Mouse (Mus musculus) heart, embryonic 11.5 days (tissue): ENCODE measurements at regions not wholly inside any gene's neighbourhood (a gene's known extent, or its start where the extent isn't known, plus 50 kb on each side); places are given as distances from the start of the nearest gene placed in this dataset.

Experiments
- ATAC-seq: fragments of 200-750 bp; cut with Nextera tagmentation; replicated peaks from 2 replicates; pipeline ENCODE4 v1.8.0; 2017; ENCODE audit warnings: moderate library complexity; ENCODE audit not compliant: insufficient number of reproducible peaks, low FRiP score, low TSS enrichment
- H3K27ac ChIP-seq: fragments of 300-500 bp; sonication (generic); 2 replicates; pipeline ENCODE4 v1.5.1; 2014; ENCODE audit warnings: mild to moderate bottlenecking, low read depth, low read length
- H3K27me3 ChIP-seq: fragments of 300-500 bp; sonication (generic); 2 replicates; pipeline ENCODE4 v1.6.1; 2014; ENCODE audit warnings: mild to moderate bottlenecking, low read length, mixed read lengths; ENCODE audit not compliant: control insufficient read depth, insufficient read depth
- H3K36me3 ChIP-seq: fragments of 300-500 bp; sonication (generic); 2 replicates; pipeline ENCODE4 v1.6.1; 2014; ENCODE audit warnings: mild to moderate bottlenecking, low read length, moderate library complexity, mixed read lengths; ENCODE audit not compliant: control insufficient read depth, insufficient read depth
- H3K4me1 ChIP-seq: fragments of 300-500 bp; sonication (generic); 2 replicates; pipeline ENCODE4 v1.6.1; 2014; ENCODE audit warnings: low read length; ENCODE audit not compliant: control insufficient read depth, insufficient read depth
- H3K4me2 ChIP-seq: fragments of 300-500 bp; sonication (generic); 2 replicates; pipeline ENCODE4 v1.6.1; 2014; ENCODE audit warnings: mild to moderate bottlenecking, moderate library complexity
- H3K4me3 ChIP-seq: fragments of 300-500 bp; sonication (generic); 2 replicates; pipeline ENCODE4 v1.5.1; 2014; ENCODE audit warnings: low read depth, low read length
- H3K9ac ChIP-seq: fragments of 300-500 bp; sonication (generic); 2 replicates; pipeline ENCODE4 v1.6.1; 2014; ENCODE audit warnings: mild to moderate bottlenecking, low read depth, low read length, moderate library complexity
- H3K9me3 ChIP-seq: fragments of 300-500 bp; sonication (generic); replicated peaks from 2 replicates; pipeline ENCODE4 v1.6.1; 2016; ENCODE audit warnings: low read length; ENCODE audit not compliant: control insufficient read depth
- WGBS: fragments of 180-500 bp; shearing (Covaris S2); extraction: QIAGEN DNeasy Blood & Tissue Kit; methylation state at CpG from one replicate; pipeline ENCODE4 v1.1.7; 2014; ENCODE audit not compliant: insufficient replicate concordance; 5-methylcytosine and 5-hydroxymethylcytosine counted together

DNA sequence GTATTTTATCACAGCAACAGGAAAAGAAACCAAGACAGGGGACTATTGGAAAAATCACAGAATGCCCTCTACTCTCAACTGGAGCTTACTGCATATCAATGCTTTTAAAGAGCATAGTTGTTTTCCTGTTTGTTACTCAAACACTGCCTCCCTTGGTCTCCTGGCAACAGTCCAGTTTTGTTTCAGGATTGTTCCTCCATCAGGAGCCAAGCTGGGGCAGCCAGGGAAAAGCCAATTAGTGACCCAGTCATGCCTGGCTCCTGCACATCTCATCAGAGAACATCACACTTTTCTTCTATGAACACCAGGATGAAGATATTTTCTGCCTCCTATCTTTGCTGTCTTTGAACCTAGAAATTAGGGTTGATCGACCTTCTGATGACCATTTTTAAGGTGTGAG is 113.6 kb upstream of the Wscd1 start:
- H3K27ac ChIP-seq: no peak overlapping the region
- H3K9me3 ChIP-seq: no peaks in the 10 kb centered on the region
- WGBS: 51% methylated on average over 1 of the region's 1 CpGs
- H3K4me2 ChIP-seq: no peak overlapping the region
- no peaks in the 10 kb centered on the region for H3K36me3 ChIP-seq
- no peaks in the 10 kb centered on the region for H3K4me1 ChIP-seq
- H3K9ac ChIP-seq: no peak overlapping the region
- H3K27me3 ChIP-seq: no peaks in the 10 kb centered on the region
- no peak for ATAC-seq
- no peak overlapping the region for H3K4me3 ChIP-seq

DNA sequence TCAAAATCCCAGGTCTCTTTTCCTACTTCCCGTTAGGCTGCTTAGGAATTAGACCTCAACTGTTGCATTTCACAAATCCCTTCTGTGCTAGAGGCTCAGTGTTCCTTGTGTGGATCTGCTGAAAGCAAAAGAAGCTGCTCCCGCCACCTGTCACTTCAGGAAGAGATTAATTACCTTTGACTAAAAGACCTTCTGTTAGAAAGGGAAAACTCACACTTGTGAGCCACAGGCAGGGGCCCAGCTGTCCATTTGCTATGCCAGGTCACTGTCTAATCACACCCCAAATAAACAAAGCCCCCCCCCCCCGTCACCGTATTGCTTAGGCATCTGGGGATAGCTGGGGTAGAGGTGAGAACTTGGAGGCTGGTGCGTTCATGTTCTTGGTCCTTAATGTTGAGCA is 112.9 kb upstream of the Wscd1 start:
- no peaks in the 10 kb centered on the region for H3K27me3 ChIP-seq
- no peak overlapping the region for H3K4me3 ChIP-seq
- no peaks in the 10 kb centered on the region for H3K36me3 ChIP-seq
- H3K9ac ChIP-seq: no peak overlapping the region
- H3K4me2 ChIP-seq: no peak overlapping the region
- H3K4me1 ChIP-seq: no peaks in the 10 kb centered on the region
- no peaks in the 10 kb centered on the region for H3K9me3 ChIP-seq
- H3K27ac ChIP-seq: no peak overlapping the region
- no peak for ATAC-seq
- 21% methylated on average over 5 of the region's 5 CpGs for WGBS

DNA sequence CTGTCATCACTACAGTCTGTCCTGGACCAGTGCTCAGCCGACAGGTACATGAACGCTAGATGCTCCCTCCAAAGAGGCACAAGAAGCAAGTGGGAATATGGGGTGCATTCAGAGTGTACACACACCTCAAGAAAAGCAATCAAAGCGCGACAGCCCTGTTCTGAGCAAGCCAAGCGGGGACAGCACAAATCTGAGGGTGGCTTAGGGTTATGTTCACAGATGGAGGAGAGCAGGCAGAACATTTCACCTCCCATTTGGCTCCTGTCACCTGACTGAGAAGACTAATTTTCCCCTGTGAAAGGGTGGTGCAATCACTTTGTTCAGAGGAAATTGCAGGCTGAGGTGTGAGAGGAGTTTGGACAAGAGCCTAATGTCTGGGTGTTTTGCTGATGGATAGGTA is 106.8 kb upstream of the Wscd1 start:
- no peak for ATAC-seq

DNA sequence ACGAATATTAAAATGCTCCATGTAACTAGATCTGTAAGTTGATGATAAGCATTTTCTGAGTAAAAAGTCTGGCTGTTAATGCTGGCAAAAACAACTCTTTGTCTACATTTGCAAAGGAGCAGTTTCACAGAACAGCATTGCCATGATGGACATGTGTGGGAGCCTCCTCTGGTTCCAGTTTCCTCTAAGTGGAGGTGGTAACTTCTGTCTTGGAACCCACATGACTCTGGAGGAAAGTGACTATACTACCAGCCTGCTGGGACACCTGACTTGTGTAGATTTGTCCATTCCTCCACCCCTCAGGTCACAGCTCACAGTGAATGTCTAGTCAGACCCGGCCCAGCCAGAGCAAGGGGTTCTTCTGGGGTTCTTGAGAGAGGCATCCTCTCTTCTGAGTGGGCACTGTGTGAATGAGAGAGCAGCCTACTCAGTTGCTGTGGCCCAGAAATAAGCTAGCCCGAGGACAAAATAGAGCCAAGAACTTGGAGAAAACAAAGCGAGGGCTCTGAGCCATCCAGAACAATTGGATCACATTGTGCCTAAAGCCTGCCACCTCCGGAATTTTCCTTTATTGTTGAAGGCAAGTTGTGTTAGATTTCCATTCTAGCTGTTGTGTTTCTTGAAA is 97.9 kb upstream of the Wscd1 start:
- Histone ChIP-seq H3K36me3 (no peaks in the 10 kb centered on the region), H3K4me1 (no peaks in the 10 kb centered on the region), H3K4me3 (no peak overlapping the region), H3K27ac (no peak overlapping the region), H3K9ac (no peak overlapping the region), H3K9me3 (no peaks in the 10 kb centered on the region), H3K4me2 (no peak overlapping the region), H3K27me3 (no peaks in the 10 kb centered on the region)
- ATAC-seq: no peak
- 76% methylated on average over 5 of the region's 5 CpGs for WGBS

More for the DNA sequence above, 106.8 kb upstream of the Wscd1 start:
- no peak overlapping the region for H3K27ac ChIP-seq
- no peaks in the 10 kb centered on the region for H3K4me1 ChIP-seq
- H3K9me3 ChIP-seq: no peaks in the 10 kb centered on the region
- H3K27me3 ChIP-seq: no peaks in the 10 kb centered on the region
- no peak overlapping the region for H3K4me3 ChIP-seq
- H3K36me3 ChIP-seq: no peaks in the 10 kb centered on the region
- no peak overlapping the region for H3K4me2 ChIP-seq
- 80% methylated on average over 5 of the region's 5 CpGs for WGBS
- no peak overlapping the region for H3K9ac ChIP-seq

DNA sequence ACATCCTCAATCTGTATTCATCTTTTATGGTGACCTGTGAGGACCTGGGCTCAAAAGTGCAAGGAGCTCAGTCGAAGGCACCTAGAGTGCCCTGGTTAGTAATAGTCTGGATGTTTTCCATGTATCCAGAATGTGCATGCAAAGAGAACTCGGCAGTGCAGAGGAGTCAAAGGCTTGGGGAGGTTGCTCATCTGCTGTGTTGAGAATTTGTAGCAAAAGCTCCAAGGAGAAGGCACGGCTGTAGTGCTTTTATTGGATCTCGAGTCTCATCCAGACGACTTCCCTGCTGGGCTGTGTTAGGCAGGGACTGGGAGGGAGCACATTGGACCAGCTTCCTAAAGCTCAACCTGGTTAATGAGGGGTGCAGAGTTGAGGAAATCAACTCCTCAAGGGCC is 97.3 kb upstream of the Wscd1 start:
- H3K4me3 ChIP-seq: no peak overlapping the region
- no peak overlapping the region for H3K4me2 ChIP-seq
- H3K27ac ChIP-seq: no peak overlapping the region
- no peak for ATAC-seq
- no peaks in the 10 kb centered on the region for H3K4me1 ChIP-seq
- no peaks in the 10 kb centered on the region for H3K27me3 ChIP-seq
- no peak overlapping the region for H3K9ac ChIP-seq
- H3K36me3 ChIP-seq: no peaks in the 10 kb centered on the region
- 62% methylated on average over 5 of the region's 5 CpGs for WGBS
- H3K9me3 ChIP-seq: no peaks in the 10 kb centered on the region

DNA sequence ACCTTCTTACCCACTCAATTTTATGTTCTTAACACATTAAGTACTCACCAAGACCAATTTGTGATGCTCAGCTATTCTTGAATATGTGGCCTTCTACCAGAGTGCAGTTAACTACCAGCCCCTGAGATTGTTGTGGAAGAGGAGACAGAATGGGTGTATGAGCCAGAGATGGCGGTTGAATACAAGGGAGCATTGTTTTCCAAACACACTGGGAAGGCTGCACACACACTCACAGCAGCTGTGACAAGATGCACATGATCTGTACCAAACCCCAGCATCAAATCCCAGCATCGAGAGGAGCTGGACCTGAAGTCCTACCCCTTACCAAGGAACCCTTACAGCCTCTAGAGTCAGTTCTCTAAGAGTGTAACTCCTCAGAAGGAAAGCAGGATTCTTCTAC is 91.4 kb upstream of the Wscd1 start:
- WGBS: 62% methylated on average over 2 of the region's 2 CpGs
- no peaks in the 10 kb centered on the region for H3K27me3 ChIP-seq
- H3K27ac ChIP-seq: no peak overlapping the region
- no peak overlapping the region for H3K4me2 ChIP-seq
- no peaks in the 10 kb centered on the region for H3K4me1 ChIP-seq
- H3K9ac ChIP-seq: no peak overlapping the region
- H3K9me3 ChIP-seq: no peaks in the 10 kb centered on the region
- H3K36me3 ChIP-seq: no peaks in the 10 kb centered on the region
- H3K4me3 ChIP-seq: no peak overlapping the region
- no peak for ATAC-seq

DNA sequence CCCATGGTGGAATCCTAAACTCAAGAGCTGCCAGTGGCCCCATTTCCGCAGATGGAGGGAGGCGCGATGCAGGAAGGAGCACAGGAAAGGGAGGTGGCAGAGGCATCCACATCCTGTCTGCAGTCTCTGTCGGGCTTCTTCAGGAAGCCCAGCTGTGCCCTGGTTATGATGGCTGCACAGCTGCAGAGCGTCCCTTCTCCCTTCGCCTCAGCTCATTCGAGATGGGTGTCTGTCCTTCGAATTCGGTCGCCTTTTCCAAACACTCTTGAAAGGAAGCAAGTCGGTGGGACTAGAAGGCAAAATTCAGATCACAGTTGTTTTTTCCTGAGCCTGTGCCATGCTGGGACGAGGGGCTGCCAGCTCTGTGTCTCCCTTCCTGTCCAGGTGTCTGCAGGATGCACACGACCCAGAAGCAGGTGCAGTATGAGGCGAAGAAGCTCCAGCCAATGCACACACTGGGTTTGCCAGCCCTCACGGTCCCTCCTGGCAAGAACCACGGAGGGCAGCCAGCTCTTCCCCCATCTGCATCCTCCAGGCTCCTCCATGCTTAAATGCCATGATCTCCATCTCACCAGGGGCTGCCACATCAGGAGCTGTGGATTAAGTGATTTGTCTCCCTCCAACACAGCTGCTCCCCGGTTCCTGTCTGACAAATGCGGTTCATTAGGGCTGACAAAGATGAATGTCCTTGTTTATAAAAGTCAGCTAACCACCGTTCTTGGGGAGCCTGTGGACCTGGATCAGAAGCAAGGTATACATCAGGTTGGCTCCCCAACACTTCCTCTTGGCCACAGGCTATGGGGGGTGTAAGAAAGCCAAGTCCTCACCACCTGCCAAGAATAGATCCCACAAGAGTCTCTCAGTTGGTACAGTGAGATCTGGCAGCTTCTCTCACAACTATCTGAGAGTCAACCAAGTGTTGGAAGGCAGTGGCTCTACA is 79.3 kb upstream of the Wscd1 start:
- no peaks in the 10 kb centered on the region for H3K9me3 ChIP-seq
- WGBS: 68% methylated on average over 19 of the region's 19 CpGs
- no peak for ATAC-seq

DNA sequence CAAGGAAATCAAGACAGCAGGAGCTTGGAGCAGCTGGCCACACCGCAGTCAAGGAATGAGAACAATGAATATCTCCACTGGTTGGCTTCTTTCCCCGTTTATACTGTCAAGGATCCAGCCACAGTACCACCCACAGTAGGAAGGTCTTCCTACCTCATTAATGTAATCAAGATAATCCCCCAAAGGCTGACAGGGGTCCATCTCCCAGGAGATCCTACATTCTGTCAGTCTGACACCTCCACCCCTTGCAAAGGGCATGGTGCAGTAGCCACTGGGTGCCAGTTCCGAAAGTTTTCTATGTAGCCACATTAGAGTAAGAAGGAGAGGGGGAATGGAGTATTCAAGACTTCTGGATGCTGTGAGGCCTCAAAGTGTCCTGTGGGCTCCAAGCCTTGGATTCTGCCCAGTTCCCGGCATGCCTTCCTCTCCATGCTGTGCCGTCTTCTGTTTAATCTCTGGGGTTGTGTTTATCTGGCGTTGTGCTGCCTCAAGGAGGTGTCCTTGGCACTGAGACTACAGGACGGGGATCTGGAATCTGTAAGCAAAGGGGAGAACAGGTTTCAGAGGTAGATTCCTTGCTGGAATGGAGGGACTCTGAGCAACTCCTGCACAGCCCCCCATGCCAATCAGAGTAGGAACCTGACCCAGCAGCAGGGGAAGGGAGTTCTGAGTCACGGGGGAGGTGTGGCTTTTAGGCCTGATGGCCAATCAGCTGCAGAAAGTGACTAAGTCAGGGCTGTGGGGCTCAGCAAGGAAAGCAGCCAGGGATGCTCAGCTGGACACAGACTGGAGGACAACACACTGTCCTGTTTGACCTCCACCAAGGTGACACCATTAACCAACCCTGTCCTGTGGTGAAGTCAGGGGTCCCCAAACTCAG is 77.3 kb upstream of the Wscd1 start:
- no peaks in the 10 kb centered on the region for H3K9me3 ChIP-seq
- H3K9ac ChIP-seq: no peak overlapping the region
- no peak overlapping the region for H3K27ac ChIP-seq
- H3K27me3 ChIP-seq: no peaks in the 10 kb centered on the region
- H3K36me3 ChIP-seq: no peaks in the 10 kb centered on the region
- no peaks in the 10 kb centered on the region for H3K4me1 ChIP-seq
- no peak overlapping the region for H3K4me3 ChIP-seq
- no peak; the same call in 1 of the 2 replicates for ATAC-seq
- WGBS: 25% methylated on average over 8 of the region's 8 CpGs
- 0 out of 2 replicates have a peak overlapping the region, but pooled peaks have one; percentile 11 for H3K4me2 ChIP-seq

More for the DNA sequence above, 79.3 kb upstream of the Wscd1 start:
- Histone ChIP-seq H3K4me1 (no peaks in the 10 kb centered on the region), H3K27ac (no peak overlapping the region), H3K9ac (no peak overlapping the region), H3K27me3 (no peaks in the 10 kb centered on the region), H3K4me3 (no peak overlapping the region), H3K4me2 (no peak overlapping the region), H3K36me3 (no peaks in the 10 kb centered on the region)
